Mouse (Mus musculus): Measurements from ENCODE around the gene Clcn2.
A peak's percentile ranks its signal among the peaks of the same experiment; 100 is the strongest.

Clcn2 gene

DNA sequence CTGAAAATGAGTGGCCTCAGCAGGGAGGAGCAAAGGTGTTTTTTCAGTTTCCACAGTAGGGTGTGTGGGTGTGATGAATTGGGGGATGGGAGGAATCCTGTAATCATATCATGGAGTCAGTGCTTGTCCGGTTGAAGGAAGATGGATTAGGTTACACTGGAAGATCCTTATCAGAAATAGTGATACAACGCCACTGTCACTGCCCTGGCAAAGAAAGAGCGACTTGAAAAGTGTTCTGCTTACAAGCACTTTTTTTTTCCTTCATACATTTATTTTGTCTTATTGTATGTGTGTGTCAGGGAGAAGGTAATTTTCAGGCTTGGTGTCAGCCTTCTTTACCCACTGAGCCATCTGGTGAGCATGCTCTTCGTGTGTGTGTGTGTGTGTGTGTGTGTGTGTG lies 5.2 kb upstream of the Clcn2 start:
- DNase-seq (ENCODE audit: low spot score): no peak

DNA sequence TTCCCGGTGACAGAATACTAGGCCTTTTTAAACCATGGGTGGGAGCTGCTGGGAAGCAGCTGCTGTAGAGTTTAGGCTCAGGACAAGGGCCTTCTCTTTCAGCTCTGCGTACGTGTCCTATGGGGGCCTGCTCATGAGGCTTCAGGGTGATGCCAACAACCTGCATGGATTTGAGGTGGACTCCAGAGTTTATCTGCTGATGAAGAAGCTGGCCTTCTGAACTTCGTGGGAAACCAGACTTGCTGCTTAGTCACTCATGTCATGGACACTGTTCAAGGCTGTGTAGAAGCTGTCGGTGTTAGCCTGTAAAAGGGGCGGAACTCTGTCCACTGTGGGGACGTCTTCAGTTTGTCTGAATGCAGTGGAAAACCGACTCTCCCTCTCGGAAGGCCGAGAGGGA lies 4.3 kb upstream of the Clcn2 start:
- no peak for DNase-seq (ENCODE audit: low spot score)

- no peak for DNase-seq (ENCODE audit: low spot score)
These were observed 578 bp upstream of the Clcn2 start for GRCm38 (mm10) chr16:20717978-20718670.

- no peak for DNase-seq (ENCODE audit: low spot score)
These were observed 735 bp downstream of the Clcn2 start for GRCm38 (mm10) chr16:20716841-20717180.

- peak; percentile 90 for DNase-seq (ENCODE audit: low spot score)
These were observed 1.3 kb downstream of the Clcn2 start for GRCm38 (mm10) chr16:20715976-20716840.

GRCm38 (mm10) chr16:20715566-20715965 lies 2.0 kb downstream of the Clcn2 start:
- DNase-seq (ENCODE audit: low spot score): no peak

GRCm38 (mm10) chr16:20715161-20715560 lies 2.4 kb downstream of the Clcn2 start:
- DNase-seq (ENCODE audit: low spot score): no peak

DNA sequence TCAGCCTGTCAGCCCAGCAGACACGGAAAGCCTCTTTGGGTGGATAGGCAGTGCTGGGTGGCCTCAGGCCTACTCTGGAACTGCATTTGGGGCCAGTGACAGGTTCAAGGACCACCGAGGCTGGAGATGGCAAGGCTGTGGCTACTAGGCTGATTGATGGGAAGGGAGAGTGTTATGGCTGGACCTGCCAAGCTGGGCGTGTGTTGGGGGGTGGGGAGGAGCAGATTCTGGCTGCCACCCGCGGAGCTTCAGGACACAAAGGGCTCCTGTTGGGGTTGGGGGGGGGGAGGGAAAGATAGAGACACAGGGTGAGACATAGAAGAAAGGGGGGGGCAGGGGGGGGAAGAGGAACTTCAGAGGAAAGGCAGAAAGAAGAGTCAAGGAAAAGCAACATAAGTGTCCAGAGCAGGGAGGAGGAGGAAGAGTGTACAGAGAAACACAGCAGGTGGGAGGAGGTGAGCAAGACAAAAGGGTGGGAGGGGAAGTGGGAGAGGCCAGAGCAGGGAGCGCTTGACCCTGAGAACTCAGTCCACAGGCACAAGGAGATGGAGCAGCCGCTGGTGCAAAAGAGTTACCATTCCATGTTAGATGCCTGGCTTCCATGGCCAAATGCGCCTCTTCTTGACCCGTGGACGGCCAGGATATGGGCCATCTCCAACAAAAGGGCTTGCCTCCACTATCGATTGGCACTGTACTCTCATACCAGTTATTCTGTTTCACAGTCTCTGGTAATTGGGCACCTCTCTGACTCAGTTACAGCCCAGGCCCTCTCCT lies 3.1 kb downstream of the Clcn2 start:
- DNase-seq (ENCODE audit: low spot score): no peak

- DNase-seq (ENCODE audit: low spot score): no peak
These were observed 4.7 kb downstream of the Clcn2 start for GRCm38 (mm10) chr16:20712889-20713288.

DNA sequence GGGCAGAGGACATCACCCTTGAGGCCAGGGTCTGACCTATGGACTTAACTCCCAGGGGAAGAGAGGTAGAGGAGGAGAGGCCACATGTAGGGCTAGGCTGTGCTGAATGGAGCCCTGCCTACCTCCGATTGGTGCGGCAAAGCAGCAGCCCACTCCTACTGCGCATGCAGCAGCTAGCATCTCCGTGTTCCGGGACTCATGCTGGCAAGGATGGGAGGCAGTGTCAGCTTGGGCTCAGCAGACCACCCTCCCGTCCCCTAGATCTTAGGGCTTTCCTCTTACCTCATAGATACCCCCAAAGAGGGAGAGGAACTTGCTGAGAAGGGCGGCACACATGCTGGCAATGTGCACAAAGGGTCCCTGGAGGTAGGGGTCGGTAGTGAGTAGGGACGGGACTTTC lies 5.4 kb downstream of the Clcn2 start:
- DNase-seq (ENCODE audit: low spot score): no peak

GRCm38 (mm10) chr16:20710810-20711209 lies 6.7 kb downstream of the Clcn2 start:
- no peak for DNase-seq (ENCODE audit: low spot score)

GRCm38 (mm10) chr16:20710370-20710769 lies 7.2 kb downstream of the Clcn2 start:
- DNase-seq (ENCODE audit: low spot score): no peak

DNA sequence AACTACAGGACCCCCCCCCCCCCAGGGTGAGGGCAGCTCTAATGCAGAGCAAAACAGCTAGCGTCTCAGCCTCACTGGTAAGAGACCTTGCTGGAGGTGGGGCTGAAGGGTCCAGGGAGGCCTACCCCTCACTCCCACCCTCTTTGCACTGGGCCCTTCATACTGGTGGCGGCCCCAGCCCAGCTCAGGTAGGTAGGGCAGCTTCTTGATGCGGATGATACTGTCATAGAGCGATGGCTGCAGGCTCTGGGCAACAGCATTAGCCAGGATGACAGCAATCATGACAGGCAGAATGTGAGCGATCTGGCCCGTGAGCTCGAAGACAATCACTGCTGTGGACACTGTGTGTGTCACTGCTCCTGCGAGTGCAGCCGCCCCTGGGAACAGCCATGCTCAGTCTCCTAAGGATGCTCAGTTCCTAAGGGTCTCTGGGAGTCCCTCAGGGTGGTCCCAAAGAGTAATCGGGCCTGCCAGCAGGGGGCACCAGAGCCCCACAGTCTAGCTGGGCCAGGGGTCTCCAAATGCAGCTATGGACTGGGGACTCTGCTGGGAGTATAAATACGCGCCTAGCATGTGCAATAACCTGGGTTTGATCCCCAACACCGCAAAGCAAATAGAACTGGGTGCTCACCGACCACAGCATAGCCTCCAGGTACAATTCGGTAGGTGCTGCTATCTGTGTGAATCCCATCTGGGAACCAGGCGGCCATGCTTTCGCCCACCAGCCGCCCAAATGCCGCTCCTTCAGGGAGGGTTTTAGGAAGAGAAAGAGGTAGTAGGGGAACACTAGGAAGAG lies 8.4 kb downstream of the Clcn2 start:
- DNase-seq (ENCODE audit: low spot score): peak; percentile 77

- no peak for DNase-seq (ENCODE audit: low spot score)
These were observed 9.2 kb downstream of the Clcn2 start for GRCm38 (mm10) chr16:20708220-20708938.

- DNase-seq (ENCODE audit: low spot score): no peak
These were observed 11.0 kb downstream of the Clcn2 start for GRCm38 (mm10) chr16:20706407-20707055.

GRCm38 (mm10) chr16:20705786-20706185 lies 11.8 kb downstream of the Clcn2 start:
- no peak for DNase-seq (ENCODE audit: low spot score)

DNA sequence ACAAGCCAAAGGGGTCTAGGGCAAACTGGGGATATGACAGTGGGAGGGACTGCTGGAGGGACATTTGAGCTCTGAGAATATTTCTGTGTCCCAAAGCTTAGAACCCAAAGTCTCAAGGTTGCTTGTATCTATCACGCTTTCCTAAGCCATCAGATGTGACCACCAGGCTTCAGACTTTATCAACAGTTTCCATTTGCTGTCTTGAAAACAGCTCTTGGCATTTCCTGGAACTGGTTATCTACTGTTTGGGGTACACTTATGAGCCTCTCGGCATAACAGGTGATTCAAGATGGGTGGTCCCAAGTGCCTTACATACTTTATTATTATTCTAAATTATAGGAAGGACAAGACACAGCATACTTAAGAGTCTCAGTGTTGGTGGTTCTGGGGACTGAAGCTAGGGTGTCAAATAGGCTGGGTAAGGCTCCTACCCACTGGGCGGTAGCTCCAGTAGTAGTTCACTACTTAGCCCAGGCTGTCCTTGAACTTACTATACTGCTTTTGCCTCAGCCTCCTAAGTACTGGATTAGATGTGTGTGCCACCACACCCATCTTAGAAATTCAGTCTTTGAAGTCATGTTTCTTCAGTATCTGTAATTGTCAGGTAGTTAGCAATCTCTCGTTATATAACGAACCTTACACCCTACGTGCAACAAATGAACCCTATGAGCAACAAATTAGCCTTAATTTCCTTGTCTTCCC lies 13.7 kb downstream of the Clcn2 start:
- no peak for DNase-seq (ENCODE audit: low spot score)

- no peak for DNase-seq (ENCODE audit: low spot score)
These were observed 14.5 kb downstream of the Clcn2 start for GRCm38 (mm10) chr16:20703071-20703470.

DNA sequence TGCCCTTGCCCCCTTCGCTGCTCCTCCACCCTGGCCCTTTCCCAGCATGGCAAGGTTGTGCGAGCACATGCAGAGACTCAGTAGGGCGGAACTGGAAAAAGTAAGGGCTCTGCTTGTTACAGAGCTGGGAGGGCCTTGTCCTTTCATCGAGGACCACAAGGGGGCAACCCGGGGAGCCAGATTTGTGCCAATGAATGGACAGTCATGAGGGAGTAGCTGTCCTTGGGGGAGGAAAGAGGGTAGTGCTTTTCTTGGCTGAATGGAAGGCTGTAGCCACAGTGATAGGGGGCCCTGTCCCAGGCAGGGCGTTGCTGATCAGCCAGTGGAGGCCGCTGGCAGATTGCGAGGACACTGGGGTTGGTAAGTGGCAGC lies 15.0 kb downstream of the Clcn2 start:
- DNase-seq (ENCODE audit: low spot score): peak; percentile 82

Measured in embryo, embryonic 10 days (tissue).